Mouse (Mus musculus) forebrain, embryonic 12.5 days (tissue): Measurements from ENCODE around the gene Gm21887. TPM values are rescaled to one million over a fixed set of nuclear protein-coding genes. Genes with fewer than 3 reads are reported as not detected.
"Not testable (repeated sequence)": the region's sequence is repeated elsewhere in the genome, so short reads cannot be mapped to it uniquely, and the experiment has no call there.

ENCODE experiments used
- ATAC-seq: fragments of 200-750 bp; cut with Nextera tagmentation; 2 replicates; pipeline ENCODE4 v1.8.0; 2017; ENCODE audit warnings: moderate TSS enrichment; ENCODE audit not compliant: low FRiP score
- H3K27ac ChIP-seq: fragments of 300-500 bp; sonication (generic); 2 replicates; pipeline ENCODE4 v1.5.1; 2016; ENCODE audit warnings: mild to moderate bottlenecking
- H3K27me3 ChIP-seq: fragments of 300-500 bp; sonication (generic); 2 replicates; pipeline ENCODE4 v1.6.1; 2016; ENCODE audit warnings: mild to moderate bottlenecking
- H3K36me3 ChIP-seq: fragments of 300-500 bp; sonication (generic); replicated peaks from 2 replicates; pipeline ENCODE4 v1.6.1; 2016; ENCODE audit warnings: mild to moderate bottlenecking
- H3K4me1 ChIP-seq: fragments of 300-500 bp; sonication (generic); 2 replicates; pipeline ENCODE4 v1.6.1; 2016
- H3K4me2 ChIP-seq: fragments of 300-500 bp; sonication (generic); 2 replicates; pipeline ENCODE4 v1.6.1; 2016; ENCODE audit warnings: mild to moderate bottlenecking, moderate library complexity
- H3K4me3 ChIP-seq: fragments of 300-500 bp; sonication (generic); replicated peaks from 2 replicates; pipeline ENCODE4 v1.5.1; 2016; ENCODE audit warnings: mild to moderate bottlenecking
- H3K9ac ChIP-seq: fragments of 300-500 bp; sonication (generic); 2 replicates; pipeline ENCODE4 v1.6.1; 2016; ENCODE audit warnings: mild to moderate bottlenecking
- H3K9me3 ChIP-seq: fragments of 300-500 bp; sonication (generic); 2 replicates; pipeline ENCODE4 v1.6.1; 2016
- WGBS: fragments of 180-500 bp; shearing (Covaris S2); methylation state at CpG from one replicate; pipeline ENCODE4 v1.1.7; 2016; 5-methylcytosine and 5-hydroxymethylcytosine counted together
- polyA plus RNA-seq: library from polyadenylated mRNA; unstranded; fragments of >200 nt; fragmentation: Nextera tagmentation; extraction: Ambion mirVana; gene quantifications from 2 replicates; pipeline ENCODE4 v1.2.1, GENCODE M21; 2016

The Gm21887 gene
- polyA plus RNA-seq, 1 experiment from 2014 or later: 181 TPM

DNA sequence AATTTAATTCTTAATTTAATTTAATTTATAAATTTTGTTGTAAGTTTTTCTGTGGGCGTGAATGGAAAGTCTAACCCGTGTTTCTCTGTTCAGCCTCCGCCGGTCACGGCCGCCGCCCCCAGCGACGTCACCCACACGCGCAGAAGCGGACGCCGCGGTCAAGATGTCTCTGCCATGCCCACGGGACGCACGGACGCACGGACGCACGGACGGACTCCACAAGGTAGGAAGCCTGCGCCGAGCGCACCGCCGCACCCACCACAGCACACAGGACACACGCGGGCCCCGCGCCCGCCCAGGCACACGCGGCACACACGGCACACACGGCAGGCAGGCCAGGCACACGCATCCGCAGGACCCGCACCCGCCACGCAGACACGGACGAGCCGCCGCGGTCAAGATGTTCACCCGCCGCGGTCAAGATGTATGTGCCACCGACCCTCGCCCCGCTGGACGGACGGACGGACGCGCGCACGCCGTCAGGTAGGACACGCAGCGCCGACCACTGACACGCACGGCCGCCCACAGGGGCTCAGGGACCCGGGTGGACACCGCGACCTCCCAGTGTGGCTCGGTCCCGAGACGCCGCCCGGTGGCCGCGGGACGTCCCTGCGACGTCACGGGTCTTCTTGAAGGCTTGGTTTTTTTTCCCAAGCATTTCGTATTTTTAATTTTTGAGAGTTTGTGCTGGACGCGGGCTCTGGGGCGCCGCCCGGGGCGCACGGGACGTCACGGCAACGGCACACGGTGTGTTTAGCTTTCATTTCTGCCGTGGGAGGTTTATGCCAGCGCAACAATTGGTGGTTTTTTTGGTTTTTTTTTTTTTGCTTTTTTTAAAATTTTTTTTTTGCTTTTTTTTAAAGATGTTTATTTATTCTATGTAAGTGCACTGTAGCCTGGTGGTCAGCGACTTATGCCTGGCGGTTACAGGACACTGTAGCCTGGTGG, 1.4 kb downstream of the Gm21887 start:
- H3K9ac ChIP-seq, H3K27me3 ChIP-seq: not testable (repeated sequence)
- Histone ChIP-seq H3K4me1 (peaks cover 22% of the 10 kb centered on the region), H3K4me2 (peak overlapping the region; percentile 21; the same call in 1 of the 2 replicates), H3K36me3 (peaks cover 10% of the 10 kb centered on the region), H3K9me3 (peaks cover 40% of the 10 kb centered on the region), H3K27ac (peak overlapping the region; percentile 0; the same call in 1 of the 2 replicates), H3K4me3 (peak overlapping the region; percentile 3; the same call in 1 of the 2 replicates)
- ATAC-seq: peak; percentile 42
- WGBS: 84% methylated on average over 97 of the region's 97 CpGs

DNA sequence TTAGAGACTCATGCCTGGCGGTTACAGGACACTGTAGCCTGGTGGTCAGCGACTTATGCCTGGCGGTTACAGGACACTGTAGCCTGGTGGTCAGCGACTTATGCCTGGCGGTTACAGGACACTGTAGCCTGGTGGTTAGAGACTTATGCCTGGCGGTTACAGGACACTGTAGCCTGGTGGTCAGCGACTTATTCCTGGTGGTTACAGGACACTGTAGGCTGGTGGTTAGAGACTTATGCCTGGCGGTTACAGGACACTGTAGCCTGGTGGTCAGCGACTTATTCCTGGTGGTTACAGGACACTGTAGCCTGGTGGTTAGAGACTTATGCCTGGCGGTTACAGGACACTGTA, 2.0 kb downstream of the Gm21887 start:
- 83% methylated on average over 6 of the region's 10 CpGs for WGBS
- not testable (repeated sequence) for H3K9ac ChIP-seq, H3K27ac ChIP-seq, H3K4me3 ChIP-seq, H3K4me2 ChIP-seq, H3K27me3 ChIP-seq, ATAC-seq
- Histone ChIP-seq H3K9me3 (peaks cover 40% of the 10 kb centered on the region), H3K36me3 (peaks cover 15% of the 10 kb centered on the region), H3K4me1 (peaks cover 22% of the 10 kb centered on the region)

DNA sequence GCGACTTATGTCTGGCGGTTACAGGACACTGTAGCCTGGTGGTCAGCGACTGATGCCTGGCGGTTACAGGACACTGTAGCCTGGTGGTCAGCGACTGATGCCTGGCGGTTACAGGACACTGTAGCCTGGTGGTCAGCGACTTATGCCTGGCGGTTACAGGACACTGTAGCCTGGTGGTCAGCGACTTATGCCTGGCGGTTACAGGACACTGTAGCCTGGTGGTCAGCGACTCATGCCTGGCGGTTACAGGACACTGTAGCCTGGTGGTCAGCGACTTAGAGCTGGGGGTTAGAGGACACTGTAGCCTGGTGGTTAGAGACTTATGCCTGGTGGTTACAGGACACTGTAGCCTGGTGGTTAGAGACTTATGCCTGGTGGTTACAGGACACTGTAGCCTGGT, 4.0 kb downstream of the Gm21887 start:
- H3K27ac ChIP-seq, H3K27me3 ChIP-seq, H3K4me3 ChIP-seq, H3K4me2 ChIP-seq, H3K9ac ChIP-seq, ATAC-seq: not testable (repeated sequence)
- H3K9me3 ChIP-seq: peaks cover 32% of the 10 kb centered on the region
- peaks cover 25% of the 10 kb centered on the region for H3K36me3 ChIP-seq
- H3K4me1 ChIP-seq: peaks cover 12% of the 10 kb centered on the region
- 100% methylated on average over 2 of the region's 13 CpGs for WGBS

DNA sequence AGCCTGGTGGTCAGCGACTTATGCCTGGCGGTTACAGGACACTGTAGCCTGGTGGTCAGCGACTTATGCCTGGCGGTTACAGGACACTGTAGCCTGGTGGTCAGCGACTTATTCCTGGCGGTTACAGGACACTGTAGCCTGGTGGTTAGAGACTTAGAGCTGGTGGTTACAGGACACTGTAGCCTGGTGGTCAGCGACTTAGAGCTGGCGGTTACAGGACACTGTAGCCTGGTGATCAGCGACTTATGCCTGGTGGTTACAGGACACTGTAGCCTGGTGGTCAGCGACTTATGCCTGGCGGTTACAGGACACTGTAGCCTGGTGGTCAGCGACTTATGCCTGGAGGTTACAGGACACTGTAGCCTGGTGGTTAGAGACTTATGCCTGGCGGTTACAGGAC, 4.6 kb downstream of the Gm21887 start:
- not testable (repeated sequence) for H3K27ac ChIP-seq, H3K4me2 ChIP-seq, H3K4me1 ChIP-seq, H3K27me3 ChIP-seq, ATAC-seq, H3K9ac ChIP-seq, H3K4me3 ChIP-seq
- peaks cover 34% of the 10 kb centered on the region for H3K9me3 ChIP-seq
- WGBS: 79% methylated on average over 6 of the region's 13 CpGs
- H3K36me3 ChIP-seq: peaks cover 31% of the 10 kb centered on the region

DNA sequence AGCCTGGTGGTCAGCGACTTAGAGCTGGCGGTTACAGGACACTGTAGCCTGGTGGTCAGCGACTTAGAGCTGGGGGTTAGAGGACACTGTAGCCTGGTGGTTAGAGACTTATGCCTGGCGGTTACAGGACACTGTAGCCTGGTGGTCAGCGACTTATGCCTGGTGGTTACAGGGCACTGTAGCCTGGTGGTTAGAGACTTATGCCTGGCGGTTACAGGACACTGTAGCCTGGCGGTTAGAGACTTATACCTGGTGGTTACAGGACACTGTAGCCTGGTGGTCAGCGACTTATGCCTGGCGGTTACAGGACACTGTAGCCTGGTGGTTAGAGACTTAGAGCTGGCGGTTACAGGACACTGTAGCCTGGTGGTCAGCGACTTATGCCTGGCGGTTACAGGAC, 6.4 kb downstream of the Gm21887 start:
- H3K27me3 ChIP-seq, H3K27ac ChIP-seq, H3K4me3 ChIP-seq, ATAC-seq, H3K4me2 ChIP-seq, H3K9ac ChIP-seq: not testable (repeated sequence)
- peaks cover 42% of the 10 kb centered on the region for H3K36me3 ChIP-seq
- peaks cover 38% of the 10 kb centered on the region for H3K9me3 ChIP-seq
- 88% methylated on average over 10 of the region's 12 CpGs for WGBS
- peaks cover 14% of the 10 kb centered on the region for H3K4me1 ChIP-seq

DNA sequence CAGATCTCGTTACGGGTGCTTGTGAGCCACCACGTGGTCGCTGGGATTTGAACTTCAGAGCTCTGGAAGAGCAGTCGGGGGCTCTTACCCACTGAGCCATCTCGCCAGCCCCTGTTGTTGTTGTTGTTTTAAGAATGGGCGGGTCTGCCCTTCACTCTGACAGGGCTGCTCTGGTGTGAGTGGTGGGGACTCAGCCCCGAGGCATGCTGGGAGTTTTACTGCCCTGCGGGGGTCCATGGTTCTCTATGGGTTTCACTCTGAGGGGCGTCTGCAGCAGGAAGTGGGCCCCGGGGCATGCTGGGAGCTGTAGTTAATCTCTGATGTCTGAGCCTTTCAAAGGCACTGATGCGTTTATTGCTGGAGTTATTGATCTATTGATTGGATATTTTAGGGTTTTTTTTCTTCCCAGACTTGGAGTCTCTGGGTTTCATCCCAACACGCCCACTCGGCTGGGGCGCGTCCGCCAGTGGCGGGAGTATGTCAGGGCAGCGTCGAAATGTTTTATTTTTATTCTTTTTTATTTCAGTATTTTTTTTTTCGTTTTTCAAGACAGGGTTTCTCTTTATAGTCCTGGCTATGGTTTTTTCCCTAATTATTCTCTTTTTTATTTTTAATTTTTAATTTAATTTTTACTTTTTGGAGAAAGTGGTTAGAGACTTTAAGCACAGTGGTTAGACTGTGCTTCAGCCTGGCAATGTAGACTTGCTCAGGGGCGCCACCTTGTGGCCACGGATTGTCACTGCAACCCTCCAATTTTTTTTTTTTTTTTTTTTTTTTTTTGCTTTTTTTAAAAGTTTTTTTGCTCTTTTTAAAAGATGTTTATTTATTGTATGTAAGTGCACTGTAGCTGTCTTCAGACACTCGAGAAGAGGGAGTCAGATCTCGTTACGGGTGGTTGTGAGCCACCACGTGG, 8.1 kb downstream of the Gm21887 start:
- Histone ChIP-seq H3K27ac (peak overlapping the region; percentile 53; the same call in 1 of the 2 replicates), H3K4me1 (peaks cover 13% of the 10 kb centered on the region), H3K4me2 (0 out of 2 replicates have a peak overlapping the region, but pooled peaks have one; percentile 10), H3K9me3 (peaks cover 43% of the 10 kb centered on the region), H3K36me3 (peaks cover 42% of the 10 kb centered on the region)
- not testable (repeated sequence) for H3K27me3 ChIP-seq, H3K4me3 ChIP-seq, H3K9ac ChIP-seq
- peak; percentile 86 for ATAC-seq
- 53% methylated on average over 27 of the region's 27 CpGs for WGBS

DNA sequence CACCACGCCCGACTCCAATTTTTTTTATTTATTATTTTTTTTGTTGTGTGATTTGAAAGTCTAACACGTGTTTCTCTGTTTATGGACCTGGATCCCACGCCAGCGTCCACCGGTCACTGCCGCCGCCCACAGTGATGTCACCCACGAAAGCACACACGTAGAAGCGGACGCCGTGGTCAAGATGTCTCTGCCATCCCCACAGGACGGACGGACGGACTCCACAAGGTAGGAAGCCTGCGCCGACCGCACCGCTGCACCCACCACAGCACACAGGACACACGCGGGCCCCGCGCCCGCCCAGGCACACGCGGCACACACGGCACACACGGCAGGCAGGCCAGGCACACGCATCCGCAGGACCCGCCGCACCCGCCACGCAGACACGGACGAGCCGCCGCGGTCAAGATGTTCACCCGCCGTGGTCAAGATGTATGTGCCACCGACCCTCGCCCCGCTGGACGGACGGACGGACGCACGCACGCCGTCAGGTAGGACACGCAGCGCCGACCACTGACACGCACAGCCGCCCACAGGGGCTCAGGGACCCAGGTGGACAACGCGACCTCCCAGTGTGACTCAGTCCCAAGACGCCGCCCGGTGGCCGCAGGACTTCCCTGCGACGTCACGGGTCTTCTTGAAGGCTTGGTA, 9.2 kb downstream of the Gm21887 start:
- Histone ChIP-seq H3K27ac (0 out of 2 replicates have a peak overlapping the region, but pooled peaks have one; percentile 25), H3K4me1 (peaks cover 13% of the 10 kb centered on the region), H3K9me3 (peaks cover 43% of the 10 kb centered on the region), H3K36me3 (peaks cover 42% of the 10 kb centered on the region)
- WGBS: 85% methylated on average over 66 of the region's 66 CpGs
- H3K4me2 ChIP-seq, H3K27me3 ChIP-seq, H3K9ac ChIP-seq, H3K4me3 ChIP-seq: not testable (repeated sequence)
- ATAC-seq: peak; percentile 84

DNA sequence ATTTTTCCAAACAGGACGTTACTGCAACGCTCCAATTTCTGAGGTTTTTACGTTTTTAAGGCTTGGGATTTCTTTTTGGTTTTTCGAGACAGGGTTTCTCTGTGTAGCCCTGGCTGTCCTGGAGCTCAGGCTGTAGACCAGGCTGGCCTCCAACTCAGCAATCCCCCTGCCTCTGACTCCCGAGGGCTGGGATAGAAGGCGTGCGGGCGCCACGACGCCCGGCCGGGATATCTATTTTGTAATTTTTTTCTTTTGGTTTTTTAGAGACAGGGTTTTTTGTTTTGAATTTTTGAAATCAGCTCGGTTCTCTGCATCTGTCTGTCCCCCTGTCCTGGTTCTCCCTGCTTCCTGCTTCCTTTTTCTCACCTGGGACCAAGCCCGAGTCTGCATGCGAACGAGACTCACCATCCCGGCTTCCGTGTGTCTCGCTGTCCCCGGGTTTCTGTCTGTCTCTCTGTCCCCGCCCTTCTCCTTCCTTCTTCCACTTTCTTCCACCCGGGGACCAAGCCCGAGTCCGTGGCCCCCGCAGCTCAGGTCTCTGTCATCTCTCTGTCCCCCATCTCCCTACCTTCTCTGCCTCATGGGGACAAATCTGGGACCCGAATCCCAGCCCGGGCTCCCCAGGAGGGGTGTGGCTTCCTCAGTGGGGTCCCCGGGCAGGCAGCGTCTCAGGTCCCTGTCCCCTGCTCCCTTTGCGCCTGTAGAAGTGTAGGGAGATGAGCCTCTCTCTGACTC, 9.9 kb downstream of the Gm21887 start:
- H3K27me3 ChIP-seq, H3K9ac ChIP-seq, H3K4me3 ChIP-seq, H3K4me2 ChIP-seq: not testable (repeated sequence)
- Histone ChIP-seq H3K27ac (peak overlapping the region; percentile 25; the same call in 1 of the 2 replicates), H3K4me1 (peaks cover 13% of the 10 kb centered on the region), H3K9me3 (peaks cover 43% of the 10 kb centered on the region), H3K36me3 (peaks cover 42% of the 10 kb centered on the region)
- peak; percentile 56 for ATAC-seq
- WGBS: 83% methylated on average over 30 of the region's 30 CpGs

DNA sequence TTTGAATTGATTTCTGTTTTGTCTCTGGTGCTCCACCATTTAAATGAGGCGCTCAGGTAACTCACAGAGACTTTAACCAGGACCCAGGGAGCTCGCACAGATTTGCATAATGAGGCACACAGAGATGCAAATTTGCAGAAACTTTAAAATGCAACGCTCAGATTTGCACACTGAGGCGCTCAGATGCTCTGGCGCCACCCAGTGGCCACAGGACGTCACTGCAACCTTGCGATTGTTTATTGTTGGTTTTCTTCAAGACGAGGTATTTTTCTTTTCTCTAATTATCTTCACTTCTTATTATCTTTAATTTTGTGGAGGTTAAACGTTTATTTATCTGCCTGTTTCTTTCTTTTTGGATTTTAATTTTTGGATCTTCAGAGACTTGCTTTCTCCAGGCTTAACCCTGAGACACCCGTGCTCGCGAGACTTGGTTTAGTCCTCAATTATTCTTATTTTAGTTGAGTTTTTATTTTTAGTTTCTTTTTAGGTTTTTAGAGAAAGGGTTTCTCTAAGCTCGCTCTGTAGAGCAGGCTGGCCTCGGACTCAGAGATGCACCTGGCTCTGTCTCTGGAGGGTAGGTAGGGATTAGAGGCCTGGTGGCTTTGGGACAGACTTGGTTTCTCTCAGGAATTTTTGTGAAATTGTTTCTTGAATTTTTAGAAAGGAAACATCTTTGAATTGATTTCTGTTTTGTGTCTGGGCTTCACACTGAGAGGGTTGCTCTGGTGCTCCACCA, 10.7 kb downstream of the Gm21887 start:
- H3K27ac ChIP-seq: peak overlapping the region; percentile 59
- WGBS: 55% methylated on average over 14 of the region's 14 CpGs

DNA sequence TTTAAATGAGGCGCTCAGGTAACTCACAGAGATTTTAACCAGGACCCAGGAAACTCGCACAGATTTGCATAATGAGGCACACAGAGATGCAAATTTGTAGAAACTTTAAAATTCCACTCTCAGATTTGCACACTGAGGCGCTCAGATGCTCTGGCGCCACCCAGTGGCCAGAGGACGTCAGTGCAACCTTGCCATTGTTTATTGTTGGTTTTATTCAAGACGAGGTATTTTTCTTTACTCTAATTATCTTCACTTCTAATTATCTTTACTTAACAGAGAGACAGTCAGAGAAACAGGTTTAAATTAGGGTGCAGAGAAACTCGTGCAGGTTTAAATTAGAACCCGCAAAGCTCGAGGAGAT, 11.2 kb downstream of the Gm21887 start:
- peaks cover 42% of the 10 kb centered on the region for H3K36me3 ChIP-seq
- peak; percentile 7; the same call in 1 of the 2 replicates for ATAC-seq
- H3K4me3 ChIP-seq, H3K9ac ChIP-seq, H3K4me2 ChIP-seq, H3K27me3 ChIP-seq: not testable (repeated sequence)
- H3K27ac ChIP-seq: peak overlapping the region; percentile 59; the same call in 1 of the 2 replicates
- peaks cover 13% of the 10 kb centered on the region for H3K4me1 ChIP-seq
- H3K9me3 ChIP-seq: peaks cover 43% of the 10 kb centered on the region
- 49% methylated on average over 9 of the region's 9 CpGs for WGBS

More for the DNA sequence above, 10.7 kb downstream of the Gm21887 start:
- not testable (repeated sequence) for H3K9ac ChIP-seq, H3K27me3 ChIP-seq, ATAC-seq, H3K4me3 ChIP-seq, H3K4me2 ChIP-seq
- peaks cover 43% of the 10 kb centered on the region for H3K9me3 ChIP-seq
- peaks cover 42% of the 10 kb centered on the region for H3K36me3 ChIP-seq
- H3K4me1 ChIP-seq: peaks cover 13% of the 10 kb centered on the region

DNA sequence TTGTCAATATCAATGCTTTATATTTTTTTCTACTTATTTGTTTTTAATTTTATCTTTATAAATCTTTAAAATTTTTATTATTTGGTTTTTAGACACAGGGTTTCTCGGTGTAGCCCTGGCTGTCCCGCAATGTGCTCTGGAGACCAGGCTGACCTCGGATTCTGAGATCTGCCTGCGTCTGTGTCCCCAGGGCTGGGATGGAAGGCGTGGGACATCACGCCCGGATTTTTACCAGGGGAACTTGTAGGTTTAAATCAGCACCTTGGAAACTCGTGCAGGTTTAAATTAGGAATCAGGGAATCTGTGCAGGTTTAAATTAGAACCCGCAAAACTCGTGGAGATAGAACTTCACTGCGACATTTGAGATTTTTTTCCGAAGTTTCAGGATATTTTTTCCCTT, 11.7 kb downstream of the Gm21887 start:
- H3K9me3 ChIP-seq: peaks cover 43% of the 10 kb centered on the region
- H3K36me3 ChIP-seq: peaks cover 41% of the 10 kb centered on the region
- ATAC-seq, H3K9ac ChIP-seq, H3K4me3 ChIP-seq, H3K4me2 ChIP-seq, H3K27me3 ChIP-seq: not testable (repeated sequence)
- peak overlapping the region; percentile 3; the same call in 1 of the 2 replicates for H3K27ac ChIP-seq
- peaks cover 13% of the 10 kb centered on the region for H3K4me1 ChIP-seq
- WGBS: 75% methylated on average over 12 of the region's 12 CpGs
